In genomic region chr1:36920154-36920716, GRCm38 (mm10) we compare ENCODE assay signal across 8 mouse cellular contexts. TPM values are rescaled to one million over a fixed set of nuclear protein-coding genes. Genes with fewer than 3 reads are reported as not detected.
A peak's percentile ranks its signal among the peaks of the same experiment; 100 is the strongest.
DNase-seq lines count a peak whose midpoint lies in the region; ATAC-seq and TF ChIP-seq lines count a peak whose summit lies in the region.

No protein-coding gene starts in this region.

- no peaks in the 10 kb centered on the region for H3K36me3 ChIP-seq in hindbrain, embryonic 15.5 days
- H3K36me3 ChIP-seq in hindbrain, embryonic 11.5 days (ENCODE audit: control insufficient read depth, insufficient read depth, low read length) = no peaks in the 10 kb centered on the region
- no peaks in the 10 kb centered on the region; the same call in 1 of the 2 replicates for H3K36me3 ChIP-seq in embryonic facial prominence, embryonic 10.5 days (replicated peaks)
- no peaks in the 10 kb centered on the region for H3K36me3 ChIP-seq in midbrain, embryonic 12.5 days

- intact Hi-C loops in heart, postnatal 36 days (cut with DNase I) = loop anchor here (5.0 kb wide), 1 partner anchor 58 kb away; no protein-coding TSS in a partner anchor
- intact Hi-C loops in left cerebral cortex, adult 2 months (cut with DNase I) = no loop called here

- H3K9ac ChIP-seq in hindbrain, embryonic 15.5 days = no peak overlapping the region
- H3K9ac ChIP-seq in hindbrain, embryonic 11.5 days (ENCODE audit: low read depth, low read length) = no peak overlapping the region
- no peak overlapping the region for H3K9ac ChIP-seq in midbrain, embryonic 12.5 days (replicated peaks)

- H3K4me1 ChIP-seq in hindbrain, embryonic 15.5 days (replicated peaks) = peaks cover 37% of the 10 kb centered on the region
- no peaks in the 10 kb centered on the region; the same call in 1 of the 2 replicates for H3K4me1 ChIP-seq in hindbrain, embryonic 11.5 days (replicated peaks; ENCODE audit: control insufficient read depth, insufficient read depth, low read length)
- H3K4me1 ChIP-seq in embryonic facial prominence, embryonic 10.5 days = peaks cover 50% of the 10 kb centered on the region
- peaks cover 37% of the 10 kb centered on the region for H3K4me1 ChIP-seq in midbrain, embryonic 12.5 days

- no peaks in the 10 kb centered on the region for H3K9me3 ChIP-seq in hindbrain, embryonic 15.5 days
- H3K9me3 ChIP-seq in hindbrain, embryonic 11.5 days (ENCODE audit: control insufficient read depth, low read length) = no peaks in the 10 kb centered on the region
- no peaks in the 10 kb centered on the region for H3K9me3 ChIP-seq in embryonic facial prominence, embryonic 10.5 days
- H3K9me3 ChIP-seq in midbrain, embryonic 12.5 days = no peaks in the 10 kb centered on the region

- no peak overlapping the region for H3K4me3 ChIP-seq in hindbrain, embryonic 15.5 days
- H3K4me3 ChIP-seq in hindbrain, embryonic 11.5 days (ENCODE audit: low read depth, low read length) = no peak overlapping the region
- H3K4me3 ChIP-seq in embryonic facial prominence, embryonic 10.5 days = no peak overlapping the region
- H3K4me3 ChIP-seq in left cerebral cortex, adult 2 months = no peak overlapping the region
- no peak overlapping the region for H3K4me3 ChIP-seq in midbrain, embryonic 12.5 days

- WGBS in hindbrain, embryonic 15.5 days = 49% methylated on average over 3 of the region's 3 CpGs
- WGBS in hindbrain, embryonic 11.5 days = 71% methylated on average over 3 of the region's 3 CpGs
- WGBS in embryonic facial prominence, embryonic 10.5 days = 43% methylated on average over 3 of the region's 3 CpGs
- WGBS in midbrain, embryonic 12.5 days = 57% methylated on average over 3 of the region's 3 CpGs

- H3K4me2 ChIP-seq in hindbrain, embryonic 15.5 days = no peak overlapping the region
- no peak overlapping the region for H3K4me2 ChIP-seq in hindbrain, embryonic 11.5 days (replicated peaks; ENCODE audit: low read depth, low read length)
- H3K4me2 ChIP-seq in midbrain, embryonic 12.5 days (replicated peaks) = no peak overlapping the region

- H3K27me3 ChIP-seq in hindbrain, embryonic 15.5 days = no peaks in the 10 kb centered on the region
- H3K27me3 ChIP-seq in hindbrain, embryonic 11.5 days (ENCODE audit: control insufficient read depth, insufficient read depth, low read length) = no peaks in the 10 kb centered on the region
- H3K27me3 ChIP-seq in embryonic facial prominence, embryonic 10.5 days (replicated peaks; ENCODE audit: low read depth, poor library complexity, severe bottlenecking) = no peaks in the 10 kb centered on the region
- no peaks in the 10 kb centered on the region for H3K27me3 ChIP-seq in midbrain, embryonic 12.5 days

- ATAC-seq in hindbrain, embryonic 15.5 days (ENCODE audit: low FRiP score, low read depth) = no peak
- no peak for ATAC-seq in hindbrain, embryonic 11.5 days (ENCODE audit: low FRiP score)
- ATAC-seq in midbrain, embryonic 12.5 days (ENCODE audit: low FRiP score, low read depth) = no peak

- no peak for TF ChIP-seq CTCF in left cerebral cortex, adult 2 months (IDR thresholded peaks at IDR 0.05)

- H3K27ac ChIP-seq in hindbrain, embryonic 15.5 days (replicated peaks) = peak overlapping the region; percentile 20; the same call in 1 of the 2 replicates
- no peak overlapping the region; the same call in 1 of the 2 replicates for H3K27ac ChIP-seq in hindbrain, embryonic 11.5 days (ENCODE audit: low read depth, low read length)
- H3K27ac ChIP-seq in embryonic facial prominence, embryonic 10.5 days (replicated peaks) = 0 out of 2 replicates have a peak overlapping the region, but pooled peaks have one; percentile 4
- H3K27ac ChIP-seq in left cerebral cortex, adult 2 months = peak overlapping the region; percentile 42; the same call in 1 of the 2 replicates
- peak overlapping the region; percentile 30; the same call in 1 of the 2 replicates for H3K27ac ChIP-seq in midbrain, embryonic 12.5 days (replicated peaks)

- DNase-seq in hindbrain, embryonic 11.5 days (ENCODE audit: low spot score) = no peak
- peak; percentile 73 for DNase-seq in T-cell, adult 2 months (ENCODE audit: low spot score)
- no peak for DNase-seq in embryonic facial prominence, embryonic 10.5 days (ENCODE audit: low spot score)
- peak; percentile 78 to 80 for DNase-seq in heart, postnatal 36 days
- no peak for DNase-seq in left cerebral cortex, adult 2 months (ENCODE audit: extremely low spot score in 1 of 2, low spot score in 2 of 2)
- DNase-seq in yolk sac, embryonic 10.5 days (ENCODE audit: low spot score) = peak; percentile 86

RNA-seq across cellular contexts. Expression of gene Tmem131, which starts 23.2 kb away (rescaled TPM):
- 11.9 and 13.5 TPM in 2 replicates for polyA plus RNA-seq in hindbrain, embryonic 15.5 days (2015; fragmentation: Nextera tagmentation; extraction: Ambion mirVana)
- 15.9 and 17.9 TPM in 2 replicates for polyA plus RNA-seq in hindbrain, embryonic 11.5 days (2014; fragmentation: Nextera tagmentation; extraction: Ambion mirVana)
- polyA plus RNA-seq in embryonic facial prominence, embryonic 10.5 days (2016; fragmentation: Nextera tagmentation; extraction: Ambion mirVana) = 14.0 and 14.4 TPM in 2 replicates
- 10 to 100 TPM; 32.9 to 35.9 TPM for total RNA-seq in heart, postnatal 36 days (2021)
- total RNA-seq in left cerebral cortex, adult 2 months (2021) = 10 to 100 TPM; 53.6 to 61.1 TPM
- 17.8 and 22.0 TPM in 2 replicates for polyA plus RNA-seq in midbrain, embryonic 12.5 days (2016; fragmentation: Nextera tagmentation; extraction: Ambion mirVana)

Comparison
In these comparisons a context has a peak if more than half of its experiments do, and no peak if none do; other contexts are left out.
1. DNase-seq: peak in T-cell, adult 2 months (single experiment), heart, postnatal 36 days (2 of 2) and yolk sac, embryonic 10.5 days (single experiment); none in hindbrain, embryonic 11.5 days (single experiment), embryonic facial prominence, embryonic 10.5 days (single experiment) and left cerebral cortex, adult 2 months (0 of 2).